ENCODE assay signal across 20 mouse cellular contexts in the genomic region with DNA sequence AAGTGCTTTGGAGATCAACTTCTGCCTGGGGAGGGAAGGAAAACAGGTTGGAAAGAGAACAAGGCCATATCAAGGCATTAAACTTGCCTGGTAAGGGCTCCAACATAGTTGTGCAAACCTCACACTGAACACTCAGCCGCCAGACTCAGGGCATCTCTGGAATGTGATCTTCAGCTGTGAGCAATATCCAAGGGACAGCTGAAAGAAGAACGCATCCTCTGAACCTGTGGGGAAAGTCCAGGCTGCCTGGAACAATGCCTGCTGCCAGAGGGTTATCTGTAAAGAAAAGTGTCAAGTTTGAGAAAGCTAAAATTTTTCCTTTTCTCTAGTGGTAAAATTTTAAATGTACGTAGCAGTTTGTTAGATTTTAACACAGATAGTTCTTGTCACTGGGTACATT. TPM values are rescaled to one million over a fixed set of nuclear protein-coding genes. Genes with fewer than 3 reads are reported as not detected.
A peak's percentile ranks its signal among the peaks of the same experiment; 100 is the strongest.
DNase-seq lines count a peak whose midpoint lies in the region; ATAC-seq and TF ChIP-seq lines count a peak whose summit lies in the region.
"Had no signal": no experiment of that assay in that cellular context is flagged by ENCODE, and none has a peak within 500 bp of the region (broad histone marks: within the 10 kb centered on the region; RNA-seq: fewer than 3 reads in every experiment).

No protein-coding gene starts in this region.

- H3K9ac ChIP-seq in kidney, embryonic 15.5 days = no peak overlapping the region
- H3K9ac ChIP-seq in stomach, postnatal 0 days (ENCODE audit: low read length) = no peak overlapping the region
- H3K9ac ChIP-seq: embryonic facial prominence, embryonic 13.5 days; forebrain, embryonic 12.5 days; heart, embryonic 15.5 days had no signal

- POLR2A ChIA-PET in Patski (lab: Charles Lee) = no interaction called here

- no peak overlapping the region for H3K4me2 ChIP-seq in kidney, embryonic 15.5 days
- H3K4me2 ChIP-seq in myocyte (ENCODE audit: low read depth) = peak overlapping the region; percentile 4
- no peak overlapping the region for H3K4me2 ChIP-seq in stomach, postnatal 0 days (replicated peaks; ENCODE audit: low read depth)
- H3K4me2 ChIP-seq: embryonic facial prominence, embryonic 13.5 days; forebrain, embryonic 12.5 days; heart, embryonic 11.5 days; heart, embryonic 15.5 days had no signal

- H3K4me1 ChIP-seq in kidney, embryonic 15.5 days = no peaks in the 10 kb centered on the region
- H3K4me1 ChIP-seq in stomach, postnatal 0 days (replicated peaks; ENCODE audit: control insufficient read depth, insufficient read depth) = no peaks in the 10 kb centered on the region
- H3K4me1 ChIP-seq: embryonic facial prominence, embryonic 13.5 days; forebrain, embryonic 12.5 days had no signal

- H3K9me3 ChIP-seq in kidney, embryonic 15.5 days (replicated peaks) = no peaks in the 10 kb centered on the region
- H3K9me3 ChIP-seq in stomach, postnatal 0 days (ENCODE audit: control insufficient read depth, low read length) = no peaks in the 10 kb centered on the region
- H3K9me3 ChIP-seq: embryonic facial prominence, embryonic 13.5 days; forebrain, embryonic 12.5 days; heart, embryonic 15.5 days had no signal

- TF ChIP-seq EP300 in stomach, postnatal 0 days (optimal IDR thresholded peaks at IDR 0.05) = no peak

- in situ Hi-C loops in Patski (cut with MboI; ENCODE audit: low pct_unique_long_range_greater_than_20kb) = no loop called here

- ATAC-seq in kidney, embryonic 15.5 days (replicated peaks; ENCODE audit: low FRiP score) = no peak
- peak; percentile 46 for ATAC-seq in Patski
- no peak for ATAC-seq in stomach, postnatal 0 days (ENCODE audit: low FRiP score, low TSS enrichment)
- ATAC-seq: forebrain, embryonic 16.5 days had no signal

- no peaks in the 10 kb centered on the region for H3K79me2 ChIP-seq in myocyte (ENCODE audit: control insufficient read depth, insufficient read depth)

- CTCF ChIA-PET in Patski (lab: Charles Lee) = no interaction called here

- DNase-seq in kidney, adult 11 months = peak; percentile 13
- DNase-seq in Patski (ENCODE audit: low read depth, low spot score) = no peak
- DNase-seq in kidney, postnatal 14 days = peak; percentile 47
- DNase-seq in stomach, postnatal 0 days (ENCODE audit: low spot score) = no peak
- DNase-seq in right cerebral cortex, postnatal 25 days = no peak
- DNase-seq: adrenal gland, adult 2 months; adrenal gland, postnatal 25 days; cerebellum, adult 18-20 months; cerebellum, adult 9-11 months; cerebellum, postnatal 36 days; gastrocnemius, postnatal 10 days; heart, adult 18-20 months; heart, postnatal 14 days had no signal

- no peak for TF ChIP-seq POLR2A in myocyte (IDR thresholded peaks at IDR 0.05; ENCODE audit: insufficient read length, low read depth)

- 0 out of 2 replicates have a peak, but pooled peaks cover 8% of the 10 kb centered on the region for H3K27me3 ChIP-seq in kidney, embryonic 15.5 days
- H3K27me3 ChIP-seq in Patski = no peaks in the 10 kb centered on the region
- no peaks in the 10 kb centered on the region for H3K27me3 ChIP-seq in myocyte (ENCODE audit: control insufficient read depth, insufficient read depth, insufficient read length)
- H3K27me3 ChIP-seq in stomach, postnatal 0 days (ENCODE audit: control insufficient read depth, insufficient read depth, low read length) = no peaks in the 10 kb centered on the region
- H3K27me3 ChIP-seq: heart, embryonic 15.5 days had no signal

- H3K4me3 ChIP-seq in kidney, embryonic 15.5 days (replicated peaks) = no peak overlapping the region
- no peak overlapping the region for H3K4me3 ChIP-seq in myocyte
- no peak overlapping the region for H3K4me3 ChIP-seq in stomach, postnatal 0 days (ENCODE audit: low read depth, low read length)
- H3K4me3 ChIP-seq: embryonic facial prominence, embryonic 13.5 days; forebrain, embryonic 12.5 days; heart, embryonic 15.5 days had no signal

- TF ChIP-seq CTCF in Patski (IDR thresholded peaks at IDR 0.05) = no peak
- TF ChIP-seq CTCF in stomach, postnatal 0 days (IDR thresholded peaks at IDR 0.05; ENCODE audit: low read depth) = no peak

- no peak overlapping the region for H3K27ac ChIP-seq in kidney, embryonic 15.5 days
- no peak overlapping the region for H3K27ac ChIP-seq in stomach, postnatal 0 days (replicated peaks)
- H3K27ac ChIP-seq: embryonic facial prominence, embryonic 13.5 days; forebrain, embryonic 12.5 days; heart, embryonic 15.5 days had no signal

- no peak overlapping the region for H3ac ChIP-seq in myocyte (ENCODE audit: control insufficient read depth, insufficient read length)

- H3K36me3 ChIP-seq in kidney, embryonic 15.5 days = no peaks in the 10 kb centered on the region
- no peaks in the 10 kb centered on the region for H3K36me3 ChIP-seq in myocyte (ENCODE audit: control insufficient read depth, insufficient read depth)
- H3K36me3 ChIP-seq in stomach, postnatal 0 days (ENCODE audit: control insufficient read depth, insufficient read depth, low read length) = no peaks in the 10 kb centered on the region
- H3K36me3 ChIP-seq: embryonic facial prominence, embryonic 13.5 days; forebrain, embryonic 12.5 days; heart, embryonic 15.5 days had no signal

- 56% methylated on average over 3 of the region's 3 CpGs for WGBS in kidney, embryonic 15.5 days
- 48% methylated on average over 3 of the region's 3 CpGs for WGBS in stomach, postnatal 0 days

TF ChIP-seq in myocyte, 11 proteins besides CTCF, POLR2A, EP300 and RAD21:
- TF ChIP-seq MYOG (IDR thresholded peaks at IDR 0.05; ENCODE audit: control insufficient read depth in 1 of 3, insufficient read depth in 1 of 3, insufficient read length in 2 of 3, low read depth in 2 of 3) = peak in 2 of 3 experiments; percentile 72 to 94
- no peak for TF ChIP-seq SRF (IDR thresholded peaks at IDR 0.05; ENCODE audit: control insufficient read depth, insufficient read length, low read depth)
- peak; percentile 55 for TF ChIP-seq TCF12 (IDR thresholded peaks at IDR 0.05; ENCODE audit: insufficient read depth, poor library complexity, severe bottlenecking)
- no peak for TF ChIP-seq E2F4 (IDR thresholded peaks at IDR 0.05; ENCODE audit: insufficient read depth)
- peak; percentile 57 to 84 (median 73) for TF ChIP-seq MYOD1 (IDR thresholded peaks at IDR 0.05; ENCODE audit: control insufficient read depth in 1 of 3, insufficient read length in 2 of 3, low read depth in 2 of 3)
- peak; percentile 36 for TF ChIP-seq TCF3 (IDR thresholded peaks at IDR 0.05; ENCODE audit: insufficient read length, low read depth)

RNA-seq across cellular contexts. Expression of a gene that starts 4.5 kb away (rescaled TPM):
- 163 and 166 TPM in 2 replicates for polyA plus RNA-seq in kidney, embryonic 15.5 days (2015; fragmentation: Nextera tagmentation; extraction: Ambion mirVana)
- polyA plus RNA-seq in Patski (2021) (71.0 TPM), myocyte (2012; fragmentation: generic; extraction: Trizol) (327 TPM)
- polyA plus RNA-seq in stomach, postnatal 0 days (2015; fragmentation: Nextera tagmentation; extraction: Ambion mirVana) = 32.9 and 34.0 TPM in 2 replicates

Comparison
In these comparisons a context has a peak if more than half of its experiments do, and no peak if none do; other contexts are left out.
1. DNase-seq: peak in kidney, adult 11 months (single experiment) and kidney, postnatal 14 days (single experiment); none in Patski (single experiment), stomach, postnatal 0 days (single experiment) and right cerebral cortex, postnatal 25 days (single experiment).